Mouse (Mus musculus): ENCODE measurements around the gene Ascl5. TPM values are rescaled to one million over a fixed set of nuclear protein-coding genes. Genes with fewer than 3 reads are reported as not detected.

Gene Ascl5
- polyA plus RNA-seq, 1 experiment from 2014 or later, result 0.33 TPM

DNA sequence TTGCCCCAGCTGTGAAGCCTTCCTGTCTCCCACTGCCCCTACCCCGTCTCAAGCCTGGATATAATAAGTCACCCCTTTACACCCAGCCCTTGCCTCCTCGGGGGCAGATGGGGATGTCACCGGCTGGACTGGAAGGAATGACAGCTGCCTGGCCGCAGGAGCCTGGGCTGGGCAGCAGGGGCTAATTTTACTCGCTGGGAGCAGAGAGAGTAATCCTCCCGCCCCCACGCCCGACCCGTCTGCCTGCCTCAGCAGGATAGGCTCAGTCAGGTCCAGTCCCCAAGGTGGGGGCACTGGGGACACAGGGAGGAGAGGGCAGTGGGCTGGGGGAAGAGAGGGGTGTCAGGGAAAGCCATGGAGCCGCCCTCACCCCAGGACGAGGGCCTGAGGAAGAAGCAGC is 1.9 kb downstream of the Ascl5 start, which contains the start of gene Cacna1s:
Gene Cacna1s, plus strand, starts transcription at position 204 of the 400 bp plus-strand sequence.
- ATAC-seq (ENCODE audit: insufficient read depth, low FRiP score, low read depth), result no peak
- Histone ChIP-seq H3K9ac (no peak within 1 kb of the TSS), H3K4me1 (peaks cover 9% of the 10 kb centered on the region; the same call in 1 of the 2 replicates), H3K27ac (no peak within 1 kb of the TSS), H3K4me2 (no peak within 1 kb of the TSS), H3K4me3 (replicated peaks) (no peak within 1 kb of the TSS), H3K9me3 (no peaks in the 10 kb centered on the region), H3K36me3 (no peaks in the 10 kb centered on the region), H3K27me3 (replicated peaks) (peaks cover 26% of the 10 kb centered on the region)
- 52% methylated on average over 11 of the region's 11 CpGs for WGBS

DNA sequence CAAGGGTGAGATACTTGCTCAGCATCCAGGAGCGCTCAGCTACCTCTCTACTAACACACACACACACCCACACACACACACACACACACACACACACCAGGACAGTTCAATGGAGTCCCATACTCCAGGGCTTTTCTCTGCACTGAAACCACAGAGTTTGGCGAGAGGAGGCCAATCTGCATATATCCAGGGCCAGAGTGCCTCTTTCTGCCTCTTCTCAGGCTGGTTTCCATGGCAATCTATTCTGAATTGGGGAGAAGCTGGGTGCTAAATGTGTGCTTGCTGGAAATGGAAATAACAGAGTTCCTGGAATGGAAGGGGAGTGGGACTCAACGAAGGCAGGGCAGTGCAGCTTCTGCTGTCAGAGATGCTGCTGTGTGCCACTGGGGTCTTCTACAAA is 5.2 kb downstream of the Ascl5 start:
- Histone ChIP-seq H3K4me2 (no peak overlapping the region), H3K27me3 (replicated peaks) (peaks cover 6% of the 10 kb centered on the region), H3K9ac (no peak overlapping the region), H3K36me3 (no peaks in the 10 kb centered on the region), H3K9me3 (no peaks in the 10 kb centered on the region), H3K27ac (no peak overlapping the region), H3K4me1 (peaks cover 6% of the 10 kb centered on the region; the same call in 1 of the 2 replicates), H3K4me3 (replicated peaks) (no peak overlapping the region)
- 78% methylated on average over 3 of the region's 3 CpGs for WGBS
- ATAC-seq (ENCODE audit: insufficient read depth, low FRiP score, low read depth), result no peak

DNA sequence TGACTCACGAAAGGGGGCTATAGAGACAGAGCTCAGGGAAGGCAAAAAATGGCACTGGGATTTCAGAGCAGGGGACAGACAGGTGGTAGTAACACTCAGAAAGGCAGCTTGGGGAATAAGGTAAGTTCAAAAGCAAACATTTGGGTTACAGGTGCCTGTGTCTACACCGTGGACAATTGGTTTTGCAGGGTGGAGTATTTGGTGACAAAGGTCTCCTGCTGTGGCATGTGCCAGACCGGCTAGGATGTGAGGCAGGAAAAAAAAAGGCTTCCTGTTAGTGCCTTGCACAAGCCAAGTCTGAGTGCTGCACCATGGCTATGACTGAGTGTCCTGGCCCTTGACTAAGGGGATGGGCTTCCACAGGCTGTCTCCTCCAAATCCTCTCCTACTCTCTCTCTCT is 8.0 kb downstream of the Ascl5 start:
- H3K27me3 ChIP-seq (replicated peaks), result no peaks in the 10 kb centered on the region
- no peak overlapping the region for H3K9ac ChIP-seq
- 46% methylated on average over 3 of the region's 3 CpGs for WGBS
- H3K4me1 ChIP-seq, result no peaks in the 10 kb centered on the region
- H3K36me3 ChIP-seq, result no peaks in the 10 kb centered on the region
- H3K4me2 ChIP-seq, result no peak overlapping the region
- H3K9me3 ChIP-seq, result no peaks in the 10 kb centered on the region
- ATAC-seq (ENCODE audit: insufficient read depth, low FRiP score, low read depth), result peak; percentile 61
- H3K27ac ChIP-seq, result no peak overlapping the region
- H3K4me3 ChIP-seq (replicated peaks), result no peak overlapping the region

DNA sequence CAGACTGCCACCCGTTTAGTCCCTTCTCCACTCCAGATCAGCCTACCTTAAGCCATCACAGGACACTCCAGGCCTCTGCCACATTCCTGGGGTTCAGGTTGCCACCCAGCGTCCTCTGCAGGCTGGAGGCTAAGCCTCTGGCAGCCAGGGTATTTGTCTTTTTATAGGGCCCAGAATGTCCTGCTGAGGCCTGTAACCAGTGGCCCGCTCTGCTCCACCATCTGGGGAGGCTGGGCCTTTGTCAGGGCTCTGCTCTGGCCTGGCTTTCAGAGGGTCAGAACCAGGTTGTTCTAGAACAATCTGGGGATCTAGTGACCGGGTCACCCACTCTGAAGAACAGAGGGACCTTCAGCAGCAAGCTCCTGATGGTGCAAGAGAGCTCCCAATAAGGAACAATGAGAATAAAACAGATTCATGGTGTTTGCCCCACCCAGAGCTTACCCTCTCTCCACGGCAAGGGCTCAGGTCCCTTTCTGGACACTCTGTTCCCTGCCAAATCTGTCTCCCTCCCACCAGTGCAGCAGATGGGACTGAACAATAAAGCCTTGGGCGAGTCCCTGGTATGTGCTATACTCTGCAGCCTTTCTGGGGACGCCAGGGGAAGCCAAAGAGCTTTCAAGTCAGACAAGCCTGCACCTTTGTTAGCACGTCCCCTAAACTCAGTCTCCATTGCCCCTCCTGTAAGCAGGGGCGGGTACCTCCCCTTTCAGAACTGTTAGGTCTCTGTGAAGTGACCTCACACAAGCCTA is 10.6 kb downstream of the Ascl5 start:
- Histone ChIP-seq H3K27ac (no peak overlapping the region), H3K4me3 (replicated peaks) (no peak overlapping the region), H3K9me3 (no peaks in the 10 kb centered on the region), H3K27me3 (replicated peaks) (no peaks in the 10 kb centered on the region), H3K36me3 (no peaks in the 10 kb centered on the region), H3K9ac (no peak overlapping the region), H3K4me1 (no peaks in the 10 kb centered on the region), H3K4me2 (no peak overlapping the region)
- 61% methylated on average over 9 of the region's 9 CpGs for WGBS
- no peak for ATAC-seq (ENCODE audit: insufficient read depth, low FRiP score, low read depth)

DNA sequence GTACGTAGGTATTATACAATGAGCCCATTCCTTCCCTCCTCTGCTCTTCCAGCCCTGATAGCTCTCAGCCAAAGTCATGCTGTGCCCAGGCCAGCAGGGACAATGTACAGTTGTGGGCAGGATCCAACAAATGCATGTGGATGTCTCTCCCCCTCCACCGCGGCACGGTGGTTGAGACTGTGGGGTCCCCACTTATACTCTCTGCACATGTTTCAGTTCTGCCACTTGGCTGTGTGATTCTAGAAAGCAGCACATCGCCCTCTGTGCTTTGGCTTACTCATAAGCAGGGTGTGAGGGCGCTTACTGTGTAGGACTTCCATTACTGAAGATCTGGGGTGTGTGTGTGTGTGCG is 11.2 kb downstream of the Ascl5 start:
- Histone ChIP-seq H3K4me3 (replicated peaks) (no peak overlapping the region), H3K27me3 (replicated peaks) (no peaks in the 10 kb centered on the region), H3K27ac (no peak overlapping the region), H3K4me2 (no peak overlapping the region), H3K36me3 (no peaks in the 10 kb centered on the region), H3K9ac (no peak overlapping the region), H3K4me1 (no peaks in the 10 kb centered on the region), H3K9me3 (no peaks in the 10 kb centered on the region)
- WGBS, result 85% methylated on average over 7 of the region's 7 CpGs
- no peak for ATAC-seq (ENCODE audit: insufficient read depth, low FRiP score, low read depth)

DNA sequence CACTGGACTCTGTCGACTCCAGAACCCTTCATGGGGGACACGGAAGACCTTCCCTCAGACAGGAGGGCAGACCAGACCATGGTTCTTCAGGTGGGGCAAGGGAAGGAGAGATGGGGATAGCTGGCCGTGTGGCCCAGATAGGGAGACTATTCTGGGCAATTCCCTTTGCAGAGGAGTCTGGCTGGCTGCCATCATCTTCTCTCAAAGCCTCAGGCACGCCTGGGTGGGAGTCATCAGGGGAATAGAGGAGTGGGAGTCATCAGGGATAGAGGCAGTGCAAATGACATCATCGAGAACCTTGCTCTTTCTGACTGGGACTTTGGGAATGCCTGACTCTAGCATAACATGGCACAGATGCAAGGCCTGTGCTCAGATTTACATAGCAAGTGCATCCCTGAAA is 13.4 kb downstream of the Ascl5 start:
- no peak for ATAC-seq (ENCODE audit: insufficient read depth, low FRiP score, low read depth)
- Histone ChIP-seq H3K4me1 (no peaks in the 10 kb centered on the region), H3K27me3 (replicated peaks) (no peaks in the 10 kb centered on the region), H3K9me3 (no peaks in the 10 kb centered on the region), H3K27ac (no peak overlapping the region), H3K36me3 (no peaks in the 10 kb centered on the region), H3K9ac (no peak overlapping the region), H3K4me2 (no peak overlapping the region), H3K4me3 (replicated peaks) (no peak overlapping the region)
- WGBS, result 66% methylated on average over 5 of the region's 5 CpGs

DNA sequence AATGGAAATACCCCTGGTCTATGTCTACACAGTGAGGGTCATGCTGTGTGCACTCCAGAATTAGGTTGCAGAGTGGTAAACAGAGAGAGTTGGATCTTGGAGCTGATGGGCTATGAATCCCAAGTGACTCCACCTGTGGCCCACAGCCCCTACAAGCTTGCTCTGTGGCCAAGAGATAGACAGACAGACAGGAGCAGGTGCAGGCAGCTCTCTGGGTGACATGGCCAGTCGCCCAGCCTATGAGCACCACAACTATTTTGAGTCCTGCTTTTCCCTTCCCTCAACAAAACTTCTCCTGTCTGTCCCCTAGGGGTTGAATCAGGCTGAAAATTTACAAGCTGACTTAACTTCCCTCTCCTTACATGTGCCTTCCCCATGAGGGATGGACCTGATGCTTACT is 16.0 kb downstream of the Ascl5 start:
- no peak for ATAC-seq (ENCODE audit: insufficient read depth, low FRiP score, low read depth)
- Histone ChIP-seq H3K27ac (no peak overlapping the region), H3K4me1 (no peaks in the 10 kb centered on the region), H3K4me3 (replicated peaks) (no peak overlapping the region), H3K9ac (no peak overlapping the region), H3K4me2 (no peak overlapping the region), H3K36me3 (no peaks in the 10 kb centered on the region), H3K9me3 (no peaks in the 10 kb centered on the region), H3K27me3 (replicated peaks) (no peaks in the 10 kb centered on the region)
- WGBS, result 68% methylated on average over 1 of the region's 1 CpGs

DNA sequence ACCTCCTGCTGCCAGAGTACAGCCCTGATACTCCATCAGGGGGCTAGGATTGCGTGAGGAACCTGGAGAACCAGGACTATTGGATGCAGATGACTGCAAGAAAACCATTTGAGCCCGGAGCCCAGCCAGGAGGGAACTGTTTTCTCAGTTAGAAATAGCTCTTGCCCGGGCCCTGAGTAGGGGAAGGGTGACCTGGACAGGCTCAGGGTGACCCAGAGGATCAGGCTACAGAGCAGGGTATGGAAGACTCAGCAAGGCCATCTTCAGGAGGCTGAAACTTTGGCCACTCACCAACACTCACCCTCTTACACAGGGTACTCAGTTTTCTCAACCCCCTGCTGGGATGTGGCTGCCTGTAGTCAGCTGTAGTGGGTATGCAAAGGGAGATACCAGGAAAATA is 17.0 kb downstream of the Ascl5 start:
- H3K4me2 ChIP-seq, result no peak overlapping the region
- ATAC-seq (ENCODE audit: insufficient read depth, low FRiP score, low read depth), result no peak

DNA sequence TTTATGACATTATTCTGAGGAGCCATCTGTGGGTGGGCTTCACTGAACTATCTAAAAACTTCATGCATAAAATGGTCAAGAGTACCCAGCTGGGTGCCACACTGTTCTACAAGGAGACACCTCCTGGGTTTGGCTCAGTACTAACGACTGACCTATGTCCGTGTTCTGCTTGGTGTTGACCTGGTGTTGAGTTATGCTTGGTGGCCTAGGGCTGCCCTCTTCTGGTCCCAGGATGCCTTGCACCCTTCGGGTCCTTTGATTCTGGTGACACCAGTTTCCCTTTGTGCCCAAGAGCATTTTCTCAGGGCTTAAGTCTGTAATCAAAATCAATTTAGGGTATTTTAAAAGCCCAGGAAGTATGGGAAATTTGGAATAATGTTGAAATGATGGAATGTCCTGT is 25.5 kb downstream of the Ascl5 start:
- Histone ChIP-seq H3K4me2 (no peak overlapping the region), H3K36me3 (no peaks in the 10 kb centered on the region), H3K4me1 (no peaks in the 10 kb centered on the region), H3K27me3 (replicated peaks) (no peaks in the 10 kb centered on the region), H3K4me3 (replicated peaks) (no peak overlapping the region), H3K27ac (no peak overlapping the region), H3K9me3 (no peaks in the 10 kb centered on the region), H3K9ac (no peak overlapping the region)
- 7% methylated on average over 3 of the region's 3 CpGs for WGBS
- no peak for ATAC-seq (ENCODE audit: insufficient read depth, low FRiP score, low read depth)

More for the DNA sequence above, 17.0 kb downstream of the Ascl5 start:
- H3K36me3 ChIP-seq, result no peaks in the 10 kb centered on the region
- H3K9ac ChIP-seq, result no peak overlapping the region
- 64% methylated on average over 3 of the region's 3 CpGs for WGBS
- H3K27ac ChIP-seq, result no peak overlapping the region
- no peaks in the 10 kb centered on the region for H3K27me3 ChIP-seq (replicated peaks)
- H3K4me3 ChIP-seq (replicated peaks), result no peak overlapping the region
- H3K4me1 ChIP-seq, result no peaks in the 10 kb centered on the region
- no peaks in the 10 kb centered on the region for H3K9me3 ChIP-seq

DNA sequence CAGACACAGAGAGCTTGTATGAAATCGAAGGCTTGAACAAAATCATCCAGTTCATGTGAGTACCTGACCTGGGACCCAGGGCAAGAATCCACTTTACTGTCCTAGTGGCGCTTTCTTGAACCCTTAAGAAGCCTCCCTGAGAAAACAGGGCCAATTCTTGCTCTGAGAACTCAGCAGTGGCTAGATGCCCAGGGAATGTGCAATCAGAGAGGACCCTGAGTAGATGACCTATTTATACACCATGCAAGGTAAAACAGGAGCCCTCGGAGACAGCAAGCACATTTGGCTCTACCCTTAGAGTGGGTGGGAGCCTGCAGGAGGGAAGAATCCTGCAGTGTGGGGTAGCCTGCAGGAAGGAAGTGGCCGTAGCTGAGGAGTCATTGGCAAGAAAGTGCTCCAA is 27.1 kb downstream of the Ascl5 start:
- Histone ChIP-seq H3K36me3 (no peaks in the 10 kb centered on the region), H3K4me2 (no peak overlapping the region), H3K27ac (no peak overlapping the region), H3K4me3 (replicated peaks) (no peak overlapping the region), H3K9ac (no peak overlapping the region), H3K4me1 (no peaks in the 10 kb centered on the region), H3K27me3 (replicated peaks) (no peaks in the 10 kb centered on the region), H3K9me3 (no peaks in the 10 kb centered on the region)
- no peak for ATAC-seq (ENCODE audit: insufficient read depth, low FRiP score, low read depth)
- 56% methylated on average over 4 of the region's 4 CpGs for WGBS

DNA sequence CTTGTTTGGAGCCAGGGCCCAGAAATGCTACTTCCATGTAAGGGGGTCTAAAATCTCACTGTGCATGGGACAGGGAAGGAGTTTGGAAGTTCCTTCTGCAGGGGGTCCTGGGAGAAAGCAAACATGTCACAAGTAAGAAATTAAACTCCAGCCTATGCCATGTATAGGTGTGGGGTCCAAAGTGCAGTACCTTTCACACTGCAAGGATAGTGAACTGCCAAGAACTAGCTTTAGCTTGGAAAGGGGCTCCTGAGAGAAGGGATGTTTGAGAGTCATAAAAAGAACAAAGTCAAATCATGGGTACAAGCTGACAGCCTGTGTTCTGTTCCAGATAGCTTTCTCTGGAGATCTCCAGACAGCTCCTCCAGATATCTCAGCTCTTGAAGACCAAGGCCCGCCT is 30.6 kb downstream of the Ascl5 start:
- no peak overlapping the region for H3K9ac ChIP-seq
- no peak overlapping the region for H3K4me2 ChIP-seq
- no peaks in the 10 kb centered on the region for H3K36me3 ChIP-seq
- no peak overlapping the region for H3K27ac ChIP-seq
- no peak; the same call in 1 of the 2 replicates for ATAC-seq (ENCODE audit: insufficient read depth, low FRiP score, low read depth)
- H3K27me3 ChIP-seq (replicated peaks), result no peaks in the 10 kb centered on the region
- no peaks in the 10 kb centered on the region for H3K9me3 ChIP-seq
- no peak overlapping the region for H3K4me3 ChIP-seq (replicated peaks)
- no peaks in the 10 kb centered on the region for H3K4me1 ChIP-seq
- 86% methylated on average over 1 of the region's 1 CpGs for WGBS

DNA sequence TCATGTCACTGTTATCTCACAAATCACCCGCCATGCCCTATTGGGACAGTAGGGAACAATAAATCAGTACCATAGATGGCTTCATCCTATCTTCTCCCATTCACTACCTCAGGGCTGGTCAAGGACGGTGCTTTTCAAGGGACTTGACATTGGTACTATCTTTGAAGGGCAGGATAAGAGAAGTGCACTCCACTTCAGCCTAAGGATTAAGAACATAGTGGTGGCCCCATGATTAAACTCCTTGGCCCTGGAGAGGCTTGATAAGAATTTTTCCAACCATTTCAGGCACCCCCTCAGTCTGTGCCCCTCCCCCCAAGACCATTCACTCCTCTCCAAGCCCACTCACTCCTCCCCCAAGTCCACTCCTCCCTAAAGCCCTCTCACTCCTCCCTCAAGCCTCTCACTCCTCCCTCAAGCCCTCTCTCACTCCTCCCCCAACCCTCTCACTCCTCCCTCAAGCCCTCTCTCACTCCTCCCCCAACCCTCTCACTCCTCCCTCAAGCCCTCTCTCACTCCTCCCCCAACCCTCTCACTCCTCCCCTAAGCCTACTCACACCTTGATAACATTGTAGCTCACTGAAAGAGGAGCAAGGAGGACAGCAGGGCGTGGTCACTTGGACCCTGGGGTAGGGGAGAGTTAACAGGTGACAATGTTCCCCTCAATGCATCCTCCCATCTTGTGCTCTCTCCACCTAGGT is 35.5 kb downstream of the Ascl5 start:
- H3K4me3 ChIP-seq (replicated peaks), result no peak overlapping the region

More for the DNA sequence above, 35.5 kb downstream of the Ascl5 start:
- H3K27ac ChIP-seq, result no peak overlapping the region
- no peak overlapping the region for H3K4me2 ChIP-seq
- H3K36me3 ChIP-seq, result no peaks in the 10 kb centered on the region
- H3K9ac ChIP-seq, result no peak overlapping the region
- no peaks in the 10 kb centered on the region for H3K9me3 ChIP-seq
- no peak for ATAC-seq (ENCODE audit: insufficient read depth, low FRiP score, low read depth)
- H3K27me3 ChIP-seq (replicated peaks), result no peaks in the 10 kb centered on the region
- 77% methylated on average over 3 of the region's 3 CpGs for WGBS
- H3K4me1 ChIP-seq, result no peaks in the 10 kb centered on the region

Data from stomach, embryonic 15.5 days (tissue).